Mouse (Mus musculus) urinary bladder, adult 18-20 months (tissue): ENCODE results near the gene Ccdc42.

Experiments used
- DNase-seq, 2 experiments: peaks; one replicate each; pipeline ENCODE4 v3.0.0; 2022; ENCODE audit warnings: low spot score in 2 of 2, mixed read lengths in 2 of 2

Ccdc42 gene

GRCm38 (mm10) chr11:68586721-68587120 is at the start of gene Ccdc42:
Gene Ccdc42, plus strand, starts transcription at chr11:68587021.
- DNase-seq, result no peak

- DNase-seq, result no peak
Measured at GRCm38 (mm10) chr11:68539621-68540020, 47.2 kb upstream of the Ccdc42 start.

- DNase-seq, result no peak
Measured at GRCm38 (mm10) chr11:68544554-68544953, 42.3 kb upstream of the Ccdc42 start.

GRCm38 (mm10) chr11:68545172-68545571 is 41.6 kb upstream of the Ccdc42 start:
- no peak for DNase-seq

GRCm38 (mm10) chr11:68545682-68546222 is 41.1 kb upstream of the Ccdc42 start:
- no peak for DNase-seq

- DNase-seq, result no peak
Measured at GRCm38 (mm10) chr11:68547484-68547883, 39.3 kb upstream of the Ccdc42 start.

GRCm38 (mm10) chr11:68549597-68549996 is 37.2 kb upstream of the Ccdc42 start:
- no peak for DNase-seq

GRCm38 (mm10) chr11:68550358-68550757 is 36.5 kb upstream of the Ccdc42 start:
- no peak for DNase-seq

GRCm38 (mm10) chr11:68553981-68554471 is 32.8 kb upstream of the Ccdc42 start:
- no peak for DNase-seq

- peak; percentile 61 to 79 for DNase-seq
Measured at GRCm38 (mm10) chr11:68555918-68556584, 30.8 kb upstream of the Ccdc42 start, which contains the start of gene Mfsd6l. Gene Mfsd6l, plus strand, starts transcription at chr11:68556186.

GRCm38 (mm10) chr11:68559546-68559945 is 27.3 kb upstream of the Ccdc42 start:
- no peak for DNase-seq

GRCm38 (mm10) chr11:68561957-68562950 is 24.6 kb upstream of the Ccdc42 start:
- DNase-seq, result no peak

GRCm38 (mm10) chr11:68564356-68565031 is 22.3 kb upstream of the Ccdc42 start:
- DNase-seq, result no peak

- no peak for DNase-seq
Measured at GRCm38 (mm10) chr11:68565032-68565429, 21.8 kb upstream of the Ccdc42 start.

- peak; percentile 27 to 57 for DNase-seq
Measured at GRCm38 (mm10) chr11:68566447-68567059, 20.3 kb upstream of the Ccdc42 start.

GRCm38 (mm10) chr11:68570861-68571260 is 16.0 kb upstream of the Ccdc42 start:
- peak in 1 of 2 experiments; percentile 25 for DNase-seq

GRCm38 (mm10) chr11:68577076-68577475 is 9.7 kb upstream of the Ccdc42 start:
- no peak for DNase-seq

GRCm38 (mm10) chr11:68579462-68579881 is 7.3 kb upstream of the Ccdc42 start:
- no peak for DNase-seq

GRCm38 (mm10) chr11:68580566-68580965 is 6.3 kb upstream of the Ccdc42 start:
- no peak for DNase-seq

GRCm38 (mm10) chr11:68583225-68583624 is 3.6 kb upstream of the Ccdc42 start:
- DNase-seq, result no peak

GRCm38 (mm10) chr11:68583906-68584480 is 2.8 kb upstream of the Ccdc42 start:
- DNase-seq, result no peak
